Mouse (Mus musculus): ENCODE measurements around the gene Ermp1. TPM values are rescaled to one million over a fixed set of nuclear protein-coding genes. Genes with fewer than 3 reads are reported as not detected.
A peak's percentile ranks its signal among the peaks of the same experiment; 100 is the strongest.

Ermp1 gene
- polyA plus RNA-seq, 1 experiment from 2014 or later: 18.3 TPM

DNA sequence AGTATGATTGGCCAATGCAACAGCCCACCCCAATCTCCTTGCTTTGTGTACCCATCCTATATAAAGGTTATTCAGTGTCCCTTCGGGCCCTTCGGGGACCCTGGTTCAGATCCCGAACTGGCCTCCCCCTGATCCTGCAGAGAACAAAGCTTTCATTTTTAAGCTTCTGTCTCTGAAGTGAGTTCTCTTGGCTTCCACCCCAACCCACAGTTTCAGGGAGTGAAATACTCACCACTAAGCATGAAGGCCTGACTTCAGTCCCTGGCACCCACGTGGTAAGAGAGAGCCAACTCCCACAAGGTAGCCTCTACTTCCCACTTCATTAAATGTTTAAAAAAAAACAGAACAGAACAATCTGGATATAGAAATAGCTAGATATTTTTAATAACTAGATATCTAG, 10.6 kb upstream of the Ermp1 start:
- Histone ChIP-seq H3K9me3 (replicated peaks) (no peaks in the 10 kb centered on the region), H3K4me1 (no peaks in the 10 kb centered on the region), H3K36me3 (no peaks in the 10 kb centered on the region), H3K27ac (no peak overlapping the region), H3K27me3 (replicated peaks) (peaks cover 11% of the 10 kb centered on the region; the same call in 1 of the 2 replicates), H3K9ac (no peak overlapping the region), H3K4me2 (no peak overlapping the region), H3K4me3 (no peak overlapping the region)
- no peak for ATAC-seq
- 82% methylated on average over 4 of the region's 4 CpGs for WGBS (ENCODE audit: insufficient replicate concordance)

DNA sequence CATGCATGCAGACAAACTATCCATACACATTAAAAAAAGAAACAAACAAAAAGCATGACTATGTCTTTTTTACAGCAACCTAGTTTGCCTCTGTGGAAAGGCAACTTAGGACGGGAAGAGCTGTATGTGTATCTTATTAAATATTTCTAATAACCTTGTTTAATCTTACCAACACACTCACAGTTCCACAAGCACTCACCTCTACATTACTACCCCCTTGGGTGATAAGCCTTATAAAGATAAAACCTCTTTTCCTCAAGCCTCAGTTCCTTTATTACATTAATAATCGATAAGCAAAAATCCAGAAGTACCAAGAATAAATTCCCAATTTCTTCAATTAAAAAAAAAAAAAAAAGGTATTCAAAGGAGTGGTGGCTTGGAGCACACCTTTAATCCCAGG, 9.3 kb upstream of the Ermp1 start:
- 58% methylated on average over 2 of the region's 2 CpGs for WGBS (ENCODE audit: insufficient replicate concordance)
- H3K27me3 ChIP-seq (replicated peaks): peaks cover 18% of the 10 kb centered on the region; the same call in 1 of the 2 replicates
- no peak for ATAC-seq
- no peak overlapping the region for H3K9ac ChIP-seq
- no peaks in the 10 kb centered on the region for H3K9me3 ChIP-seq (replicated peaks)
- no peaks in the 10 kb centered on the region for H3K4me1 ChIP-seq
- no peak overlapping the region for H3K4me2 ChIP-seq
- no peak overlapping the region for H3K4me3 ChIP-seq
- no peak overlapping the region for H3K27ac ChIP-seq
- no peaks in the 10 kb centered on the region for H3K36me3 ChIP-seq

DNA sequence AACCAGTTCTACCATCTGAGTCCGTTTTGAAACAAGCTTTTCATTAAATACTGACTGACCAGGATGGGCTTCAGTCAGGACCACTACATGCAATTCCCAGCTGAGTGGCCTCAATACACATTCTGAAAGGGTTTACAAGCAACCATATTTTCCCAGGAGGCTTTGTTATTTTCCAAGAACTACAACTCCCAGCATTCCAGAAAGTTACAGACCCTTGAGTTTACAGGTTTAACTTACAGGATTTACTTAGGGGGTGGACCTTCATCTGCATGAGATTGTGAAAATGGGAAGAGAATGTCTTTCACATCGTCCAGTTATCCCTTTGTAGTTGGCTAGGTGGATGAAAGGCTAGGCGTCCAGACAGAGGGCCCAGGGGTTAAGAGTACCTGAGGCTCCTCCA, 8.8 kb upstream of the Ermp1 start:
- H3K4me1 ChIP-seq: no peaks in the 10 kb centered on the region
- ATAC-seq: no peak
- no peaks in the 10 kb centered on the region for H3K36me3 ChIP-seq
- 40% methylated on average over 3 of the region's 3 CpGs for WGBS (ENCODE audit: insufficient replicate concordance)
- no peaks in the 10 kb centered on the region for H3K9me3 ChIP-seq (replicated peaks)
- H3K27ac ChIP-seq: no peak overlapping the region
- no peak overlapping the region for H3K4me2 ChIP-seq
- no peak overlapping the region for H3K4me3 ChIP-seq
- H3K9ac ChIP-seq: no peak overlapping the region
- peaks cover 18% of the 10 kb centered on the region; the same call in 1 of the 2 replicates for H3K27me3 ChIP-seq (replicated peaks)

DNA sequence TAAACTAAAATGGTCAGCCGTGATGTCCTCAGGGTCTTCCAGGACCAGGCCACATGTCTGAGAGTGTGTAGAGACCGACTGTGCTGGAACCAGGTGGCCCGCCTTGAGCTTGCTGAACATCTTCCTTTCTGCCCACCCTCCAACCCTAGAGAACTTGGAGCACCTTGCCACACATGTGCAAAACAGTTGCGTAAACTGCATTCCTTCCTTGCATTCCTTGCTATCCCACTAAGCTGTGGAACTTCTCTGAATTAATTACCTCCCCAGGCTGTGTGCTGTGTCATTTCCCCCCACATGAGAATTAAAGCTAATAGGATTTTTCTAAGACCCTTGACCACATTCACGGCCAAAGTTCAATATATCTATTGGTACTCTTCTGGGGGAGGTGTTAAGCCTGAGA, 8.4 kb upstream of the Ermp1 start:
- ATAC-seq: no peak
- 73% methylated on average over 5 of the region's 5 CpGs for WGBS (ENCODE audit: insufficient replicate concordance)
- Histone ChIP-seq H3K4me1 (no peaks in the 10 kb centered on the region), H3K9ac (no peak overlapping the region), H3K4me3 (no peak overlapping the region), H3K27me3 (replicated peaks) (peaks cover 18% of the 10 kb centered on the region; the same call in 1 of the 2 replicates), H3K36me3 (no peaks in the 10 kb centered on the region), H3K4me2 (no peak overlapping the region), H3K27ac (no peak overlapping the region), H3K9me3 (replicated peaks) (no peaks in the 10 kb centered on the region)

DNA sequence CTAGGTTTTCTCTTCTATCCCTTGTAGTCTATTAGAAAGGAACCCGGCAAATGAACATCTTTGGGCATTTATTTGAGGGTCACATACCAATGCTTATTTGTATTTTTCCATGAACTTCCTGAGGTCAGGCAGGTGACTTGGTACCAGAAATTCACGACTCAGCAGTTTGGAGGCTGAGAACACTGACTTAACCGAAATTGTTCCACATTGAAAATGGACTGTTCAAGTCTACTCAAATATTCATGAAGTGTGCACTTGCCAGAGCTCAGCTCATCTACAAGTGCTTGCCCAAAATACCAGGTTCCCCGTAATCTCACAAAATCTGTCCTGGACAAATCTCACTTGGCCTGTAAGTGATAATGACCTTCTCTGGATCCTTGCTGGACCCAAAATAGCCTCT, 7.8 kb upstream of the Ermp1 start:
- H3K4me2 ChIP-seq: no peak overlapping the region
- H3K9me3 ChIP-seq (replicated peaks): no peaks in the 10 kb centered on the region
- H3K36me3 ChIP-seq: no peaks in the 10 kb centered on the region
- H3K9ac ChIP-seq: no peak overlapping the region
- H3K4me1 ChIP-seq: no peaks in the 10 kb centered on the region
- no peak overlapping the region for H3K27ac ChIP-seq
- 74% methylated on average over 4 of the region's 4 CpGs for WGBS (ENCODE audit: insufficient replicate concordance)
- H3K27me3 ChIP-seq (replicated peaks): peaks cover 18% of the 10 kb centered on the region; the same call in 1 of the 2 replicates
- ATAC-seq: no peak
- no peak overlapping the region for H3K4me3 ChIP-seq

DNA sequence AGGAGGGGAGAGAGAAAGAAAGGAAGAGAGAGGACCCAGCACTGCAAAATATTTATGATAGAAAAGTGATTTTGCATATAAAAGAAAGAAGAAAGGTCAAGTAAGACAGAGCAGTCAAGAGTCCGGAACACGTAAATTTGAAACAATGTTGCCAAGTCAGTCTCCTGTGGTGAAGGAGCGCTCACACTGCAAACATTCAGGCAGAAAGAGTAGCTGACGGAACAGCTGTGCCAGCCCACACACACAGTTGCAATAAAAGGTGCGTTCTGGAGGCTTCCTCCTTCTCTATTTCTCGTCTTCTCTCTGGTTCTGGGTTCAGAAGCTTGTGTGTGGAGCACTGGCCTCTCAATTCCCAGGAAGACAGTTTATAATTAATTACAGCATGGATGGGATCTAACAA, 6.9 kb upstream of the Ermp1 start:
- 64% methylated on average over 6 of the region's 6 CpGs for WGBS (ENCODE audit: insufficient replicate concordance)
- H3K27ac ChIP-seq: no peak overlapping the region
- H3K4me2 ChIP-seq: no peak overlapping the region
- H3K4me3 ChIP-seq: no peak overlapping the region
- H3K9ac ChIP-seq: no peak overlapping the region
- H3K9me3 ChIP-seq (replicated peaks): no peaks in the 10 kb centered on the region
- peaks cover 18% of the 10 kb centered on the region; the same call in 1 of the 2 replicates for H3K27me3 ChIP-seq (replicated peaks)
- no peak for ATAC-seq
- no peaks in the 10 kb centered on the region for H3K36me3 ChIP-seq
- peaks cover 5% of the 10 kb centered on the region for H3K4me1 ChIP-seq

DNA sequence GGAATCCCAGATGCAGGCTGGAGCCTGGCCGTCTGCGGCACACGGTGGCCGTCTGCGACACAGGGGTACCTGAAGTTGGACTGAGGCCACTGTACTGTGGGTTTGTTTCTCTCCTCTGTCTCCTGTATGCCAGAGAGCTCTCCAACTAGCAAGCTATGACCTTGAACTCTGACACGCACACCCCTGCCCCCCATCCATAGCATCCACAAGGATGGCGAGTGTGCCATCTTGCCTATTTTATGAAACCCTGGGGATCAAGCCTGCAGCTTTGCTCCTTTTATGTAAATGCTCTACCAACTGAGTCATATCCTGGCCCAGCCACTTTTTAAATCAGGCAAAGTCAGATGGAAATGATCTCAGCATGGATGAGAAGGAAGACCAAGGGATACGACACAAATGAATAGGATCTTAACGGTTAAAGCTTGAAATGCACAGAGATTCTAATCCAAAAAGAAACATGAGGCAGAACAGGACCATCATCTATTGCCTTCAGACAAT, 5.6 kb upstream of the Ermp1 start:
- WGBS (ENCODE audit: insufficient replicate concordance): 83% methylated on average over 9 of the region's 9 CpGs
- no peaks in the 10 kb centered on the region for H3K9me3 ChIP-seq (replicated peaks)
- no peak for ATAC-seq

DNA sequence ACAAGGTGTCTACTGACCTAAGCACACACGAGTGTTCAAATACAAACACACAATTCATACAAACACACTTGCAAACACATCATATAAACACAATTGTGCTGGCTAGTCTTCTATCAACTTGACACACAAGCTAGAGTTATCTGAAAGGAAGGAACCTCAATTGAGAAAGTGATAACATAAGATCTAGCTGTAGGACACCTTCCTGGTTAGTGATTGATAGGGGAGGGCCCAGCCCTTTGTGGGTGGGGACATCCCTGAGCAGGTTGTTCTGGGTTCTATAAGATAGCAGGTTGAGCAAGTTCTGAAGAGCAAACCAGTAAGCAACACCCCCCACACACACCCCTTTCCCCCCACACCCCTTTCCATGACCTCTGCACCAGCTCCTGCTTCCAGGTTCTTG, 1.5 kb upstream of the Ermp1 start:
- ATAC-seq: peak; percentile 81
- WGBS (ENCODE audit: insufficient replicate concordance): 72% methylated on average over 1 of the region's 1 CpGs
- H3K4me2 ChIP-seq: peak overlapping the region; percentile 73
- H3K27ac ChIP-seq: peak overlapping the region; percentile 65
- peaks cover 37% of the 10 kb centered on the region for H3K4me1 ChIP-seq
- peaks cover 17% of the 10 kb centered on the region for H3K36me3 ChIP-seq
- H3K27me3 ChIP-seq (replicated peaks): 0 out of 2 replicates have a peak, but pooled peaks cover 7% of the 10 kb centered on the region
- no peak overlapping the region for H3K4me3 ChIP-seq
- H3K9ac ChIP-seq: no peak overlapping the region
- no peaks in the 10 kb centered on the region for H3K9me3 ChIP-seq (replicated peaks)

More for the DNA sequence above, 5.6 kb upstream of the Ermp1 start:
- Histone ChIP-seq H3K27ac (no peak overlapping the region), H3K4me1 (peaks cover 18% of the 10 kb centered on the region), H3K4me3 (no peak overlapping the region), H3K36me3 (no peaks in the 10 kb centered on the region), H3K27me3 (replicated peaks) (peaks cover 18% of the 10 kb centered on the region; the same call in 1 of the 2 replicates), H3K4me2 (no peak overlapping the region), H3K9ac (no peak overlapping the region)

DNA sequence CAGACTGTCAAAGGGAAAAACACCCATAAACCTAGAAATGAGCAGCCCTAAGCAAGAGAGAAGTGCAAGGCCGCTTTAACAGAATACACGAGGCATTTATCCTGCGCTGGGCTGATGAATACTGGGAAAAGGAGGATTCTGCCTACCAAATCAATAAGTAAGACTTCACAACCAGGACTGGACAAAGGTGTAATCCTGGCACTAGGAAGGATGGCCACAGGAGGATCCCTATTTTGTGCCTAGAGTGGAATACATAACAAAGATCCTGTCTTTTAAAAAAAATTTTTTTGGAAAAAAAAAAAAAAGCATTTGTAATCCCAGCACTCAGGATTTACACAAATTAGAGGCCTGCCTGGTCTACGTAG, 317 bp upstream of the Ermp1 start:
- Histone ChIP-seq H3K4me3 (peak overlapping the region; percentile 94), H3K27me3 (replicated peaks) (0 out of 2 replicates have a peak, but pooled peaks cover 4% of the 10 kb centered on the region), H3K9me3 (replicated peaks) (no peaks in the 10 kb centered on the region), H3K9ac (peak overlapping the region; percentile 94; the same call in 1 of the 2 replicates), H3K4me1 (peaks cover 40% of the 10 kb centered on the region), H3K27ac (peak overlapping the region; percentile 86), H3K36me3 (peaks cover 25% of the 10 kb centered on the region), H3K4me2 (peak overlapping the region; percentile 73)
- ATAC-seq: no peak
- WGBS (ENCODE audit: insufficient replicate concordance): 29% methylated on average over 4 of the region's 4 CpGs

DNA sequence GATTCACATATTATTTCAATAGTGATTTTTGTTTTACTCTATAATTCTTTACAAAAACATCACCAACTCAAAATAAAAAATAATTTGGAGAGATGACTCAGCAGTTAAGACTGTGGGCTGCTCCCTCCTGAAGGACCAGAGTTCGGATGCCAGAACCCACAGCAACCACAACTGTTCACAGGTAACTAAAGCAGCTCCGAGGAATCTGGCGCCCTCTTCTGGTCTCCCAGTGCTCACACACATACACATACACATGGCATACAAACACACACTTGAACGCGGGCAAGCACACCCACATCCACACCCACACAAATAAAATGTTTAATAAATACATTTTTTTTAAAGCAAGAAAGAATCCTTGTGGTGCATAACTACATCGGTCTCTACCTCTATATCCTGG, 3.5 kb downstream of the Ermp1 start:
- ATAC-seq: no peak
- no peak overlapping the region for H3K4me2 ChIP-seq
- WGBS (ENCODE audit: insufficient replicate concordance): 86% methylated on average over 6 of the region's 6 CpGs
- H3K9ac ChIP-seq: no peak overlapping the region
- H3K27ac ChIP-seq: no peak overlapping the region
- no peak overlapping the region for H3K4me3 ChIP-seq
- peaks cover 50% of the 10 kb centered on the region for H3K4me1 ChIP-seq
- peaks cover 52% of the 10 kb centered on the region for H3K36me3 ChIP-seq
- no peaks in the 10 kb centered on the region for H3K27me3 ChIP-seq (replicated peaks)
- no peaks in the 10 kb centered on the region for H3K9me3 ChIP-seq (replicated peaks)

DNA sequence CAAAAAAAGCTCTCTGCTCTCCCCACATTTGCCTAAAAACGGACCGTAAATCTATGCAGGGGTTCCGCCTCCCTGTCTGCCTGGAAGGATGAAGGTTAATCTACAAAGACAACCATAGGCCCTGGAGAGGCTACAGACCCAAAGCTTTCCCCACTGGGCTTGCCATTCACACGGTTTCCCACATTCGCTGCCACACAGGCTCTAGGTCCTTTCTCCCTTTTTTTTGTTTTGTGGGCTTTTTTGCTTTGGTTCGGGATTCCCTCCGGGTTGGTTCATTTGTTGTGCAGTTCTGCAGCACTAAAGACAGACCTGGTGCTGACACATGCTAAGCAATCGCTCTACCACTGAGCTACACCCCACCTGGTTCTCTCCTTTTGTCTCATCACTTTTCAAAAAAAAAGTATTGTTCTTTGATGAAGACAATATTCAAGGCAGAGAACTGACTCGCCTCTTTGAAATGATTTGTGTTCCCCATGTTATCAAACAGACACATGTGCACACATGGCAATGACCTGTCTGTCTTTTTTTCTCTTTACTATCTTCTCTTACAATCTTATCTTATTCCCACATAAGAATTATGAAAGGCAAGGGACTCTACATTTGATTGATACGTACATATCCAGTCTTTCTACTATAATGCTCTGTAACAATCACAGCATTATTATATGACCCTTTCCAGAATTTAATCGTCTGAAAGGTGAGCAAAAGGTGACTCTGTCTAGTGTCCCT, 4.9 kb downstream of the Ermp1 start:
- no peak overlapping the region for H3K4me2 ChIP-seq
- no peak overlapping the region for H3K9ac ChIP-seq
- WGBS (ENCODE audit: insufficient replicate concordance): 79% methylated on average over 11 of the region's 11 CpGs
- peaks cover 36% of the 10 kb centered on the region for H3K4me1 ChIP-seq
- no peaks in the 10 kb centered on the region for H3K9me3 ChIP-seq (replicated peaks)
- ATAC-seq: no peak
- peaks cover 64% of the 10 kb centered on the region for H3K36me3 ChIP-seq
- H3K4me3 ChIP-seq: no peak overlapping the region
- no peaks in the 10 kb centered on the region for H3K27me3 ChIP-seq (replicated peaks)
- H3K27ac ChIP-seq: no peak overlapping the region

DNA sequence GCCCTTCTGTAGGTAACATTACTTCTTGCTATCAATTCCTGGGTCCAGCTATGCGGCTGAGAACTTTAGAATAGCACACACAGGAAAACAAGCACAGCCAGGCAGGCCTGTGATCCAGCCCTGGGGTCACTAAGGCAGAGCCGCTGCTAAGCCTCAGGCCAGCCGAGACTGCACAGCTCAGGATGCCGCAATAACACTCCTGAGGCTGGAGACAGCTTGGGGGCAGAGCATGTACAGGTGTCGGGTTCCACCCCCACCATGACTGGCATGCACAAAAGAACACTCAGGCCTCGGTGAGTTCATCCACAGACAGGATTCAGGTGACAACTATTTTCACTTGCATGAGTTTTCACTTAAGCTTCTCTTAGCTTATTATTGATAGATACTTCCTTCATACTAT, 6.0 kb downstream of the Ermp1 start:
- H3K9ac ChIP-seq: no peak overlapping the region
- peaks cover 35% of the 10 kb centered on the region for H3K4me1 ChIP-seq
- no peak for ATAC-seq
- no peak overlapping the region for H3K4me2 ChIP-seq
- H3K27ac ChIP-seq: peak overlapping the region; percentile 25; the same call in 1 of the 2 replicates
- no peaks in the 10 kb centered on the region for H3K27me3 ChIP-seq (replicated peaks)
- WGBS (ENCODE audit: insufficient replicate concordance): 75% methylated on average over 6 of the region's 6 CpGs
- H3K4me3 ChIP-seq: no peak overlapping the region
- peaks cover 69% of the 10 kb centered on the region for H3K36me3 ChIP-seq
- H3K9me3 ChIP-seq (replicated peaks): no peaks in the 10 kb centered on the region

Data from liver, embryonic 12.5 days (tissue).